Mouse (Mus musculus) lung, postnatal 36 days (tissue): ENCODE measurements around the gene Vill.

ENCODE experiments used
- DNase-seq: peaks from one replicate; pipeline ENCODE4 v3.0.0; 2022; ENCODE audit warnings: mixed read lengths

Vill gene

GRCm38 (mm10) chr9:119034676-119035665 is 17.6 kb upstream of the Vill start:
- no peak for DNase-seq

DNA sequence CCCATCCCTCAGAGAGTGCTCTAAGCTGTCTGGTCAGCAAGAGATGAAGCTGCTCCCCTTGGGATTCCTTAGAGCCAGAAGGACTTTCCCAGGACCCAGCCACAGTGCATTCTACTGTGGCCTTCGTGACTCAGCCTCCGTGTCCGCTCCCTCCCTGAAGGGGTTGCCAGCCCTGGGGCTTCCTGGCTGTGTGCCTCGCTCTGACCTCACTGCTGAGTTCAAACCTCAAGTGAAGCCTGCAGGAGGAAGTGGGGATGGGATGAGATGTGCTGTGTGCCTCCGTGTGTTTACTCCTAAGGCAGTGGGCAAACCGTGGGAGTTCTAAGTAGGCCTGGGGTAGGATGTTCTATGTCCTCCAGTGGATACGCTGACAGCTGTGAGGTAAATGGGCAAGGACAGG is 16.7 kb upstream of the Vill start:
- DNase-seq, result peak; percentile 55

DNA sequence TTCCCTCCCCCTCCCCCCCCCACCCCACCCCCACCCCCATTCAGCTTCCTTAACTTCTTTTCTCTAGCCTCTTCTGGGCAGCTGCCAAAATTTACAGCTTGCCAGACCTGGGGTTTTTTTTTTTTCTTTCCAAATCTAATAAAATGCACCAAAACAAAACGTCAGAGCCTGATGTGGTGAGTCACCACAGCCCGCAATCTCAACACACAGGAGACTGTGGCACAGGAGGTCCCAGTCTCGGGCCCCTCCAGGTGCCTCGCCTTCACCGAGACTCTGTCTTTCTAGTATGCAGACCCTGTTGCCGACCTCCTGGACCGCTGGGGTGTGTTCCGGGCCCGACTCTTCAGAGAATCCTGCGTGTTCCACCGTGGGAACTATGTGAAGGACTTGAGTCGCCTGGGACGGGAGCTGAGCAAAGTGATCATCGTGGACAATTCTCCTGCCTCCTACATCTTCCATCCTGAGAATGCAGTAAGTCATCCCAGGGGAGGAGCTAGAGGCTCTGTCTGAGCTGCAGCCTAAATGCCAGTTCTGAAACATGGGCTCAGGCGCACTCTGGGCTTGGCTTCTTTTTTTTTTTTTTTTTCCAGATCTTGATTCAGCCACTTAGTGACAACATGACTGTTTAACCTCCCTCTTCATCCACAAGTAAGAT is 15.4 kb upstream of the Vill start:
- DNase-seq, result no peak

GRCm38 (mm10) chr9:119038574-119038973 is 14.0 kb upstream of the Vill start:
- no peak for DNase-seq

DNA sequence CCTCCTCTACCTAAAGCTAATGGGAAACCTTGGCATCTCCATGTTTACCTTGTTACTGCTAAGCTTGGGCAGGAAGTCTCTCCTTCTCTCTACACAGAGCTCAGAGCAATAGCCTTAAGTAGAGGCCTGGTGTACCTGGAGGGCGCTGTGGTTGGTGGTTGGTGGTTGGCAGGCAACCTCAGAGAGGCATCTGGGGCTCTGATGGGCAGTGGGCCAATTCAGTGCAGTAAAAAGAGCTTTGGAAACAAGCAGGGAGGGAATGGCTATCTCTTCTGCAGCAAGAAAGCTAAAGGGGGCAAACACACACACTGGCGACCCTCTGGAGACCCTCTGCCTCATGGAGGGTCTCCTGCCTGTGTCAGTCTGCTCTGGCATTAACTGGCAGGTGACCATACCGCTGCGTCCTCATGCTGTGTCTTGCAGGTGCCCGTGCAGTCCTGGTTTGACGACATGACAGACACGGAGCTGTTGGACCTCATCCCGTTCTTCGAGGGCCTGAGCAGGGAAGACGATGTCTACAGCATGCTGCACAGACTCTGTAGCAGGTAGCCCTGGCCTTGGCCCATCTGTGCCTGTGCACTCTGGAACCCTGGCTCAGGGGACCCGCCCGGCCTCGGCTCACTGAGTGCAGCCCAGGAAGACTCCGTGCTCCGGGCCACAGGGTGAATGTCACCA is 12.3 kb upstream of the Vill start:
- no peak for DNase-seq

DNA sequence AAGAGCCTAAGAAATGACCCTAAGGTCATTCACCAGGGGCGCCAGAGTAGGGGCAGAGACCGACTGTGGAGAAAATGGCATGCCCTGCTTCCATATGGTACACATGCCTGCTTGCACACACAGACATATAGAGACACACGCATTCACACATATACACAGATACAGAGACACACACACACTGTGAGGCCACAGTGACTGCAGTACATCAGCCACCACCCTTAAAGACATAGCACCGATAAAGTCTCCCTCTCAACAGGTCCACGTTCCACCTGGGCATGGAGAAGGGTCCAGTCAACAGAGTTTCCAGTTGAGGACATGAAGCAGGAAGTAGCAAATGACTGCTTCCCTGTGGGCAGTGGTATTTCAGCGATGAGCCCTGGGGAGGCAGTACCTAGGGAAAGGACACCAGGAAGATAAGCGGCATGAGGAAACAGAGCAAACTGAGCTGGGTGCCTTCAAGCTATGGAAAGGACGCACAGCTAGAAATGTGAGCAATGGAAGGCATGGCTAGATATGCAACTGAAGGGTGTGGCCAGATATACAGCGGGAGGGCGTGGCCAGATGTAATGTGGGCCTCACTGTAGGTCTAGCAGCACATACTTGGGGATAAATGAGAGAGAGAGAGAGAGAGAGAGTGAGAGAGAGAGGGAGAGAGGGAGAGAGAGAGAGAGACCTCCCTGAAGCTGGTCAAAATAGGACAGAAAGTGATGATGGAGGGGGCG is 4.2 kb upstream of the Vill start:
- no peak for DNase-seq

- peak; percentile 55 for DNase-seq
Measured at GRCm38 (mm10) chr9:119051158-119051557, 1.4 kb upstream of the Vill start.

DNA sequence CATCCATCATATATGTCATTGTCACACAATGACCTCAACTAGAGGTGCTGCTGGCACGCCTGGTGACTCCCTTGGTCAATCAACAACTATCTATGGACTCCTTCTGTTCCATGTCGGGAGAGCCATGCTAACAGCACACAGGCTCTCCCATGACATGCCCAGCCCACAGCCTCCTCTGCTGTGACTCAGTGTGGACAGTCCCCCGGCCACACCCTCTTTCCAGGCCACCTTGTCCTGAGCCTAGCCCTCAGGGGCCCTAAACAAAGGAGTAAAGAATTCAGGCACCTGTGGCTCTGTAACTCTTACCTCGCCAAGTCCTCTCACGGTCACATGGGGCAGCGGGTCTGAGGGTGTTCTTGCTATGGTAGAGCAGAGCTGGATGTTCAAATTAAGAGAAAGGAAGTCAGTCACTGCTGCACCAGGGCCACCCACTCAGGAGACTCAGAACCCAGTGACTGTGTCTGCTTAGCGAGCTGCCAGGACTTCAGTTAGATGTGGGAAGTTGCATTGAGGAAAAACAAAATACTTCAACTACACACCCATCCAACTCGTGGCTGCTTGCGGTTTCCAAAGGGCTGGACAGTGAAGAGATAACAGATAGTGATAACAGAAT is 1.5 kb downstream of the Vill start:
- peak; percentile 32 for DNase-seq

- DNase-seq, result no peak
Measured at GRCm38 (mm10) chr9:119055336-119055735, 2.8 kb downstream of the Vill start.

GRCm38 (mm10) chr9:119058245-119058644 is 5.7 kb downstream of the Vill start:
- DNase-seq, result no peak

- no peak for DNase-seq
Measured at GRCm38 (mm10) chr9:119060701-119061100, 8.1 kb downstream of the Vill start.

- DNase-seq, result peak; percentile 50
Measured at GRCm38 (mm10) chr9:119063036-119063644, 10.6 kb downstream of the Vill start.

GRCm38 (mm10) chr9:119064296-119064695 is 11.7 kb downstream of the Vill start:
- DNase-seq, result no peak

GRCm38 (mm10) chr9:119067601-119068000 is 15.0 kb downstream of the Vill start:
- DNase-seq, result peak; percentile 90

DNA sequence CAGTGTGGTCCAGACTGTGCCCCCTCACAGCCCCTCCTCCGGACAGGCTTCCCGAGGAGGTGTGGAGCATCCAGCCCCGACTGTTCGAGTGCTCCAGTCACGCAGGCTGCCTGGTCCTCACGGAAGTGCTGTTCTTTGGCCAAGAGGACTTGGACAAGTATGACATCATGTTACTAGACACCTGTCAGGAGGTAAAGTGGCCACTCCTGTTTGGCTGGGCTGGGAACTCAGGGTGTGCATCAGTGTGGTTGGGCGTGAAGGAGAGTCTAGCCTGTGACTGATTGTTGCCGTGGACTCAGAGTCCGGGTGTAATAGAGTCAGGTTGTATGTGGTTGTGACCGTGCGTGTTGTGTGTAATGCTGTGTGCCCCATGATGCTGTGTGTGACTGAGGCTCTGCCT is 15.7 kb downstream of the Vill start:
- peak; percentile 66 for DNase-seq

DNA sequence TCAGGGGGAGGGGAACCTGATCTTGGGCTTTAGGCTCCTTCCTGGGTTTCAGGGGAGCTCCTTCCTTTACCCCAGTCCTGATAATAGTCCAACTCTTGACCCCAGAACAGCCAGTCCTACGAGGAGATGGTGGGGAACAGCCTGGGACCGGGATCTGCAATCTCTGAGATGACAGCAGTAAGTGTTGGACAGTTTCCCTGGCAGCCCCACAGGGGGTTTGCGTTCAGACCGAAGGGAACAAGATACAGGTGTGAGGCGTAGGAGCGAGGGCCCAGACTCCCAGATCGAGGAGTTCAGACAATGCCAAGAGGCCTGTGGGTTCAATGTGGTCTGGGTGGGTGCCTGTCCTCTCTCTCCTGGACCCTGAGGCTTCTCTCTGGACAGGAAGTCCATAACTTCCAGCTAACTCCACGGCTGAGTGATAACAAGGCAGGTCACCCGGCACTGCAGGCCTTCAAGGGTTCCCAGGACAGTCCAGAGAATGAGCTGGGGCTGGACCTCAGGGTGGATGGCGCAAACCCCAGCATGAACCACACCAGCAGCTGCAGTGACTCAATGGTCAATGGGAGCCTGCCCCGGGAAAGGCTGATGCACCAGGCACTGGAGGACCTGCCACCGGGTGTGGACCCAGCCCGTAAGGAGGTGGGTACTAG is 17.7 kb downstream of the Vill start:
- DNase-seq, result no peak

DNA sequence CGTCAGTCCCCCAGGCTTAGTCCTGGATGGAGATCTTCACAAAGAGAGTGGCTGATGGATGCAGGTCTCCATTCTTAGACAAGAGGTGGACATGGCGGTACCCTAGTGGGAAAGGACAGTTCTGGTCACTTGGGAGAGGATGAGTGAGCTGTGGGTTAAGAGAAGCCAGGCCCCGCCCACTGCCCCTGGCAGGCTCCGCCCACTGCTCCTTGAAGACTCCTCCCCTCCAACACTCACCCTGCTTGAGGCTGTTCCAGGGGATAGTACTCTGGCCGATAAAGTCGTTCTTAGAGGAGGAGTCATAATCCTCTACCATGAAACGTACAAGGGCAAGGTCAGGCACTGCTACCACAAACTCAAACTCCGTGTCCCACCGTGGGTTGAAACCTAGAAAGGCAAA is 19.2 kb downstream of the Vill start:
- DNase-seq, result peak; percentile 26

DNA sequence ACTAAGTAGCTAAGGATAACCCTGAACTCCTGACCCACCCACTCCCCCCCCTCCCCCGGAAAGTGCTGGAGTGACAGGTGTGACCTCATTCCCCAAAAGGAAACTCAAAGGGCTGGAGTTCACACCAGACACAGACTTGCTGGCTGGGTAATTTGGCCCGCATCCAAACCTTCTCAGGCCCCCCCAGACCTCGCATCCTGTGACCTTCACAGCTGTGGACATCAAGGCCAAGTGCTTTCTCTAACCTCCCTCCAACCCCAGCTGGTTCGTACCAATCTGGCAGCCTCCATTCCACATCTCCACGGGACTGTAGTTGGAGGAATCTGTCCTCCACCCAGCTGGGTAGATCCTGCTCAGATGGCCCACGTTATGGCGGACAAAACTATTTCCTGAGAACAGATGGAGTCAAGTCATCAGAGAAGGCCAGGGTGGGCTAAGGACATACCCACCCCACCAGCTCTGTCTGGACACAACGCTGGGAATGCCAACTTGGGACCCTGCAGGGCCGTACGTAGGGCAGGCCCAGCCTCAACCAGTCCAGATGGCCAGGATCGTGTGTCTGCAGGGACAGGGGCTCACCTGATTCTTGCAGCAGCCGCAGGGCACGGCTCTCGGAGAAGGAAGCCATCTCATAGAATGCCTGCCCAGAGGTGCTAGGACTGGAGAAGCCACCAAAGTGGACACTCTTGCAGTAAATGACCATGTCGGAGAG is 20.8 kb downstream of the Vill start:
- DNase-seq, result no peak

- no peak for DNase-seq
Measured at GRCm38 (mm10) chr9:119075685-119076084, 23.1 kb downstream of the Vill start.

- no peak for DNase-seq
Measured at GRCm38 (mm10) chr9:119080040-119080675, 27.6 kb downstream of the Vill start.
